Mouse (Mus musculus): ENCODE measurements around the gene Erbb2. TPM values are rescaled to one million over a fixed set of nuclear protein-coding genes. Genes with fewer than 3 reads are reported as not detected.
A peak's percentile ranks its signal among the peaks of the same experiment; 100 is the strongest.

Gene Erbb2
- polyA plus RNA-seq, 1 experiment from 2014 or later: 34.1 TPM

DNA sequence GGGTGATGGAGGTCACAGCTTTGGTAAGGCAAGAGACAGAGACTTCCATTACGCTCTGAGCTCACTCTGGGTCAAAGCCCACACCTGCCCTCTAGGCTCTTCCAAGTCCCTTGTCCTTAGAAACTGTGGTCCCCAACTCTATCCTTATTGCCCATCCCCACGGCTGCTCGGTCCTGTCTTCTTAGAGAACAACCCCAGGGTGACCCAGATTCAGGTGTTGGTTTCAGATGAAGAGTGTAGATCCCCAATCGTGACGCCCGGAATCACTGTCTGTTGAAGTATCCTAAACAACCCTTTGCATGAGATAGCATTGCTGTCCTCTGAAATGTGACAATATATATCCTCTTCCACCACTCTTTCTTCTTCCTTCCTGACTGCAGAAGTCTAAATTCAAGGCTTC lies 50.0 kb downstream of the Erbb2 start:
- Histone ChIP-seq H3K9me3 (replicated peaks; ENCODE audit: control insufficient read depth, low read length) (no peaks in the 10 kb centered on the region), H3K4me2 (ENCODE audit: low read depth, low read length) (no peak overlapping the region), H3K4me1 (ENCODE audit: control insufficient read depth, insufficient read depth, low read length) (no peaks in the 10 kb centered on the region; the same call in 1 of the 2 replicates), H3K9ac (ENCODE audit: low read length) (no peak overlapping the region), H3K4me3 (ENCODE audit: low read length) (no peak overlapping the region), H3K27ac (ENCODE audit: low read length) (no peak overlapping the region), H3K27me3 (ENCODE audit: control insufficient read depth, insufficient read depth, low read length) (peaks cover 16% of the 10 kb centered on the region), H3K36me3 (ENCODE audit: control insufficient read depth, insufficient read depth) (no peaks in the 10 kb centered on the region)
- ATAC-seq (replicated peaks; ENCODE audit: extremely low read depth, insufficient read depth, low FRiP score): no peak
- WGBS: 84% methylated on average over 6 of the region's 6 CpGs

DNA sequence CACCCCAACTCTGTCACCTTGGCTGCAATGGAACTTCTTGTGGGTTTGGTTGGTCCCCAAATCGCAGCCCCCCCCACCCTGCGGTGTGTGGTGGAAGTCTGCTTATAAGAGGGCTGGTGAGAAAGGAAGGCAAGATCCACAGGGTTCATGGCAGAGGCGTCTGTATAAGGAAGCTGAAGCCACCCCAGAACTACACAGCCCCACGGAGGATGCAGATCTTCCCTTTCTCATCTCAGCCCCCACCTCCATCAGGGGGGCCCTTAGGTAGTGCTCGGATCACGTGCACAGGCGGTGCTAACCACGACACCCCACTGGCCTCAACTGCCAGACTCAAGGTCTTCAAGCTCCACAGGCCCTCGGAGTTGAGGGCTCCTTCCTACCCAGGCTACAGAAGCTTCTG lies 51.6 kb downstream of the Erbb2 start:
- Histone ChIP-seq H3K27me3 (ENCODE audit: control insufficient read depth, insufficient read depth, low read length) (peaks cover 15% of the 10 kb centered on the region), H3K4me3 (ENCODE audit: low read length) (no peak overlapping the region), H3K9me3 (replicated peaks; ENCODE audit: control insufficient read depth, low read length) (no peaks in the 10 kb centered on the region), H3K36me3 (ENCODE audit: control insufficient read depth, insufficient read depth) (no peaks in the 10 kb centered on the region), H3K4me2 (ENCODE audit: low read depth, low read length) (no peak overlapping the region), H3K9ac (ENCODE audit: low read length) (no peak overlapping the region), H3K4me1 (ENCODE audit: control insufficient read depth, insufficient read depth, low read length) (no peaks in the 10 kb centered on the region), H3K27ac (ENCODE audit: low read length) (no peak overlapping the region)
- 69% methylated on average over 9 of the region's 9 CpGs for WGBS
- ATAC-seq (replicated peaks; ENCODE audit: extremely low read depth, insufficient read depth, low FRiP score): no peak

DNA sequence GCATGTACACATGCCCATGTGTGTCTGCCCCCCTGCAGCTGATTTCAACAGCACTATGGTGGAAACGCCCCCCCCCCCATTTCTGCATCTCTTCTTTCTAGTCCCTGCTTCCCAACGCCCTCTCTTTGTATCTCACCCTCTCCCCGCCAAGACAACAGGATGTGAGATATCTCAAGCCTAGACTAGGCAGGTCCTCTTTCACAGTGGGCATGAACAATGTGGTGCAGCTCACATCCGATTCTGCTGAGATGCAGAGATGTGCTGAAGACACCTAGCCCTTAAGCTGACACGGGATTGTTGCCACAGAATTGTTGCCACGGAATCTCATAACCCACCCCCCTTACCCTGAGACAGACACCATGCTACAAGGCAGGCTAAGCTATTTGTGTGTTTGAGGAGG lies 52.2 kb downstream of the Erbb2 start:
- 61% methylated on average over 6 of the region's 6 CpGs for WGBS

DNA sequence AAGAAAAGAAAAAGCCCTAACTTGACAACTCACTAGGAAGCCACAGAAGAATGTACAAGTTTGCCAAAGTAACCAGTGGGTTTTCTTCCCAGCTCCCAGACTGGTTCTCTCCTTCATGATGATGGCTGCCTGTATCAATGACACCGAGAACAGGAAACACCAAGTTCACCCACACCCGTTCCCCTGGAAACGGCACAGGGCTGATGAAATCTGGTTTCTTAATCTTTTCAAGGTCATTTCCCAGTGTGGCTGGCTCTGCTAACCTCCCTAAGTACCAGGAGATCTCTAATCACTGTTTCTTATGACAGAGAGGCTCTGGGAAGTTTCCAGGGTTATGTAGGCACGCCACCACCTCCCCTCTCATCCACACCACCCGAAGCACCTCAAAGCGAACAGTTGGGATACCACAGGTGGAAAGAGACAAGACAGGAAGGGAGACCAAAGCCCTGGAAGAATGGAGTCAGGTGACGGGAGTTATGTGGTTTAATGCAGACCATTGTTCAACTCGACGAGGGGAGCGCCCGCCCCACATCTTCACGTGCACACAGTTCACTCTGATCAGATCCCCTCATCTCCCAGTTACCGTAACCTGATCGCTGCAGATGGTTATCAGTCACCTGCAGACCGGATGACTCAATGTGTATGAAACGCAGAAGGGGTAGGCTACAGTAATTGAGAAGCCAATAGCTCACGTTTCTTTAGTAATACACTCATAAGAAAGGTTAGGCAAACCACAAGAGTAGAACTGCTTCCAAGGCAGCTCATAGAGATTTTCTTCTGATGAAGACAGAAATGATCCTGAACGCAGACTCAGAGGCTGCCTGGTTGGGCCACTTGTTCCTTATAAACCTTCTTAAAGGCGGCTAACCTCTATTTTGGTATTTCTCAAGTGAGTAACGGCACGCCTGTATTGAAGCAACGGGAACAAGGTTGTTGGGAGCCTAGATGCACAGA lies 57.8 kb downstream of the Erbb2 start:
- H3K4me1 ChIP-seq (ENCODE audit: control insufficient read depth, insufficient read depth, low read length): no peaks in the 10 kb centered on the region
- H3K9ac ChIP-seq (ENCODE audit: low read length): no peak overlapping the region
- no peaks in the 10 kb centered on the region; the same call in 1 of the 2 replicates for H3K27me3 ChIP-seq (ENCODE audit: control insufficient read depth, insufficient read depth, low read length)
- WGBS: 63% methylated on average over 22 of the region's 22 CpGs
- no peaks in the 10 kb centered on the region for H3K9me3 ChIP-seq (replicated peaks; ENCODE audit: control insufficient read depth, low read length)
- no peaks in the 10 kb centered on the region for H3K36me3 ChIP-seq (ENCODE audit: control insufficient read depth, insufficient read depth)
- H3K27ac ChIP-seq (ENCODE audit: low read length): peak overlapping the region; percentile 14; the same call in 1 of the 2 replicates
- no peak overlapping the region for H3K4me2 ChIP-seq (ENCODE audit: low read depth, low read length)
- no peak for ATAC-seq (replicated peaks; ENCODE audit: extremely low read depth, insufficient read depth, low FRiP score)
- H3K4me3 ChIP-seq (ENCODE audit: low read length): no peak overlapping the region

More for the DNA sequence above, 52.2 kb downstream of the Erbb2 start:
- no peaks in the 10 kb centered on the region for H3K4me1 ChIP-seq (ENCODE audit: control insufficient read depth, insufficient read depth, low read length)
- ATAC-seq (replicated peaks; ENCODE audit: extremely low read depth, insufficient read depth, low FRiP score): no peak
- H3K4me3 ChIP-seq (ENCODE audit: low read length): no peak overlapping the region
- H3K27me3 ChIP-seq (ENCODE audit: control insufficient read depth, insufficient read depth, low read length): peaks cover 10% of the 10 kb centered on the region
- no peaks in the 10 kb centered on the region for H3K9me3 ChIP-seq (replicated peaks; ENCODE audit: control insufficient read depth, low read length)
- no peak overlapping the region for H3K4me2 ChIP-seq (ENCODE audit: low read depth, low read length)
- no peak overlapping the region for H3K9ac ChIP-seq (ENCODE audit: low read length)
- no peaks in the 10 kb centered on the region for H3K36me3 ChIP-seq (ENCODE audit: control insufficient read depth, insufficient read depth)
- no peak overlapping the region for H3K27ac ChIP-seq (ENCODE audit: low read length)

DNA sequence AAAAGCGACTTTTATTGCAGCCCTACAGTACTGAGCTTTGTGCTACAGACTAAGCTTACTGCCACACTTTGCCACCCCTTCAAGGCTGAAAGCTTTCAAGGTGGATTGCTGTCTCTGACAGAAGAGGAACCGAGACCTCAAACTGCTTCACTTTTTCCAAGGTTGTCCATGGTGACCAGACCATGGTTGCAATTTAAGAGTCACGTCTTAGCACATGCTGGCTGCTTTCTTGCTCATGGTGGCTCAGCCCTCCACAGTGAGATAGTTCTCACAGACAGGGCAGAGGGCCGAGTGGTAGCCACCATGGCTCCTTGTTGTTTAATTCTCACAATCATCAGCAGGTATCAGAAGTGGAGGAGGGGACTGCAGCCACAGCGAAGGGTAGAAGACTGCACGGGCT lies 58.5 kb downstream of the Erbb2 start:
- Histone ChIP-seq H3K27me3 (ENCODE audit: control insufficient read depth, insufficient read depth, low read length) (no peaks in the 10 kb centered on the region; the same call in 1 of the 2 replicates), H3K9me3 (replicated peaks; ENCODE audit: control insufficient read depth, low read length) (no peaks in the 10 kb centered on the region), H3K36me3 (ENCODE audit: control insufficient read depth, insufficient read depth) (no peaks in the 10 kb centered on the region), H3K27ac (ENCODE audit: low read length) (peak overlapping the region; percentile 14; the same call in 1 of the 2 replicates), H3K4me2 (ENCODE audit: low read depth, low read length) (no peak overlapping the region), H3K9ac (ENCODE audit: low read length) (no peak overlapping the region), H3K4me3 (ENCODE audit: low read length) (no peak overlapping the region), H3K4me1 (ENCODE audit: control insufficient read depth, insufficient read depth, low read length) (no peaks in the 10 kb centered on the region)
- WGBS: 71% methylated on average over 6 of the region's 6 CpGs
- ATAC-seq (replicated peaks; ENCODE audit: extremely low read depth, insufficient read depth, low FRiP score): no peak

DNA sequence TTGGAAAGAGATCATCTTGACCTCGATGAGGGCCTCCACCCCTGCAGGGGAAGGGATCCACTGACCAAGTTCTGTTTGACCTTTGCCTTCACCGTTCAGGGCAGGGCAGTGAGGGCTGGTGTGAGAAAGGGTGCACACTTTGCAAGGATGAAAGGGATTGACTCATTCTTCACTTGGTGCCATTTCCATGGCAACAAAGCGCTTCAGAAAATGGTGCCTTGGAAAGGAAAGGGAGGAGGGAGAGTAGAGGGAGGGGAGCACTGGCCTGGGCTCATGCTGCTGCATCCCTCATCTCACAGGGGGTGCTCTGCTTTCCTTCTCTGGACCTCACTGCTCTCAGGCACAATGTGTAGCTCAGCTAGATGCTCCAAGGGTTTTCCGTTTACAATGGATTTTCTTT lies 60.4 kb downstream of the Erbb2 start:
- H3K4me1 ChIP-seq (ENCODE audit: control insufficient read depth, insufficient read depth, low read length): no peaks in the 10 kb centered on the region
- ATAC-seq (replicated peaks; ENCODE audit: extremely low read depth, insufficient read depth, low FRiP score): no peak
- no peaks in the 10 kb centered on the region; the same call in 1 of the 2 replicates for H3K27me3 ChIP-seq (ENCODE audit: control insufficient read depth, insufficient read depth, low read length)

DNA sequence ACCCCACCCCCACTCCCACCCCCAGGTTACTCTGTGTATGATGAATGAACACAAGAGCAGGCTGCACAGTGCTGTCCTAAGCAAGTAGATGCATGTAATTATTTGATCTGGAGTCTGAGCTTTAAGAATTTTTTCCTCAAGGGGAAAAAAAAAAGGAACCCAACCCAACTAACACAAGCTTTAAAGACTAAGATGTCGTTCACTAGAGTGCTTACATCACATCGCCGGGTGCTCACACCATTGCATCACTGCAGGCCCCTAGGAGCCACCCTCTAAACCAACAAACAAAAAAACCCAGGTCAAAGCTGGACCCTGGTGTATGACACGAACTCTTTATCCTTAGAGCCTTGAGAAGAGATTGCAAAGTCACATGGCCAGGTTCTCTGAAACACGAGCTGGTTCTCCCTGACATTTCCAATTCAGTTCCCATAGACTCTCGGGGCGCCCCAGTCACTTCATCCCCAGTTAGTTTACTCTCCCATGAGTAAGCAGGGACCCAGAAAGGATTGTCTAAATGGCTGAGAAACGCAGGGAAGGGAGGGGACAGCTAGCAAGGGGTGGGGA lies 61.7 kb downstream of the Erbb2 start:
- H3K4me2 ChIP-seq (ENCODE audit: low read depth, low read length): no peak overlapping the region
- H3K9ac ChIP-seq (ENCODE audit: low read length): no peak overlapping the region
- no peak overlapping the region for H3K27ac ChIP-seq (ENCODE audit: low read length)
- no peaks in the 10 kb centered on the region for H3K36me3 ChIP-seq (ENCODE audit: control insufficient read depth, insufficient read depth)
- WGBS: 53% methylated on average over 8 of the region's 8 CpGs
- no peaks in the 10 kb centered on the region; the same call in 1 of the 2 replicates for H3K27me3 ChIP-seq (ENCODE audit: control insufficient read depth, insufficient read depth, low read length)
- no peak for ATAC-seq (replicated peaks; ENCODE audit: extremely low read depth, insufficient read depth, low FRiP score)
- H3K9me3 ChIP-seq (replicated peaks; ENCODE audit: control insufficient read depth, low read length): no peaks in the 10 kb centered on the region
- H3K4me1 ChIP-seq (ENCODE audit: control insufficient read depth, insufficient read depth, low read length): no peaks in the 10 kb centered on the region
- H3K4me3 ChIP-seq (ENCODE audit: low read length): no peak overlapping the region

More for the DNA sequence above, 60.4 kb downstream of the Erbb2 start:
- no peak overlapping the region for H3K4me3 ChIP-seq (ENCODE audit: low read length)
- H3K9ac ChIP-seq (ENCODE audit: low read length): no peak overlapping the region
- 77% methylated on average over 4 of the region's 4 CpGs for whole genome bisulfite sequencing
- H3K9me3 ChIP-seq (replicated peaks; ENCODE audit: control insufficient read depth, low read length): no peaks in the 10 kb centered on the region
- H3K36me3 ChIP-seq (ENCODE audit: control insufficient read depth, insufficient read depth): no peaks in the 10 kb centered on the region
- H3K27ac ChIP-seq (ENCODE audit: low read length): no peak overlapping the region
- no peak overlapping the region for H3K4me2 ChIP-seq (ENCODE audit: low read depth, low read length)

DNA sequence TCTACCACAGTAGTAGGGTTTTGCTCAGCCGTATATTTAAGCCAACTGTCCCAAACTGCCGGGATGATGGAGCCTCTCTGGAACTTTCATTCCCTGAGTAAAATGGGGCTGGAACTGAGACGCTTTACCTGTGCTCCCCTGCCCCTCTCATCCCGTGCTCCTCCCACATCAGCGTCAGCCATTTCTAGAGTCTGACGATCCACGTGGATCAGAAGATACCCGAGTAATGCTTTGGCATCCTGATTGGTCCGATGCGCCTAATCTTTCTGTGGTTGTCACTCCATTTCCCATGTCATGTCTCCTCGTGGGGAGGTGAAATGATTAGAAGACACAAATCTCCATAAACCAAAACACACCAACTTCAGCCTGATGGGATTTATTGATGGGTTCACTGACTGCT lies 62.7 kb downstream of the Erbb2 start:
- no peak overlapping the region for H3K9ac ChIP-seq (ENCODE audit: low read length)
- H3K9me3 ChIP-seq (replicated peaks; ENCODE audit: control insufficient read depth, low read length): no peaks in the 10 kb centered on the region
- H3K36me3 ChIP-seq (ENCODE audit: control insufficient read depth, insufficient read depth): no peaks in the 10 kb centered on the region
- no peaks in the 10 kb centered on the region for H3K27me3 ChIP-seq (ENCODE audit: control insufficient read depth, insufficient read depth, low read length)
- no peak for ATAC-seq (replicated peaks; ENCODE audit: extremely low read depth, insufficient read depth, low FRiP score)
- no peak overlapping the region for H3K4me3 ChIP-seq (ENCODE audit: low read length)
- H3K4me1 ChIP-seq (ENCODE audit: control insufficient read depth, insufficient read depth, low read length): no peaks in the 10 kb centered on the region; the same call in 1 of the 2 replicates
- WGBS: 80% methylated on average over 11 of the region's 11 CpGs
- H3K4me2 ChIP-seq (ENCODE audit: low read depth, low read length): no peak overlapping the region
- no peak overlapping the region for H3K27ac ChIP-seq (ENCODE audit: low read length)
